Mouse (Mus musculus) adrenal gland, adult 18-20 months (tissue): ENCODE measurements around the gene Tspan11. TPM values are rescaled to one million over a fixed set of nuclear protein-coding genes. Genes with fewer than 3 reads are reported as not detected.

Experiments used
- DNase-seq, 2 experiments: peaks; one replicate each; pipeline ENCODE4 v3.0.0; 2021 to 2022; ENCODE audit warnings: low spot score in 2 of 2
- long read RNA-seq, 2 experiments: library from polyadenylated mRNA; stranded (forward); transcript quantifications; one replicate each; pipeline ENCODE4 v2.0.0; 2021
- total RNA-seq, 2 experiments: library from RNA; stranded (reverse); gene quantifications; 1 replicate in 1 of 2; 2 replicates in 1 of 2; pipeline ENCODE4 v1.2.3; 2021

Gene Tspan11
- total RNA-seq = 10 to 100 TPM in 1 of 2 experiments, 1 to 10 TPM in 1; 5.1 to 23.4 TPM
- long read RNA-seq, experiment 1, full-length matches to known transcripts = 14 of 20 reads
- long read RNA-seq, experiment 1, partial matches to known transcripts = 0 of 20 reads
- long read RNA-seq, experiment 1, other reads (novel, unspliced or antisense) = 6 of 20 reads
- long read RNA-seq, experiment 2, full-length matches to known transcripts = 8 of 9 reads
- long read RNA-seq, experiment 2, partial matches to known transcripts = 1 of 9 reads
- long read RNA-seq, experiment 2, other reads (novel, unspliced or antisense) = 0 of 9 reads

DNA sequence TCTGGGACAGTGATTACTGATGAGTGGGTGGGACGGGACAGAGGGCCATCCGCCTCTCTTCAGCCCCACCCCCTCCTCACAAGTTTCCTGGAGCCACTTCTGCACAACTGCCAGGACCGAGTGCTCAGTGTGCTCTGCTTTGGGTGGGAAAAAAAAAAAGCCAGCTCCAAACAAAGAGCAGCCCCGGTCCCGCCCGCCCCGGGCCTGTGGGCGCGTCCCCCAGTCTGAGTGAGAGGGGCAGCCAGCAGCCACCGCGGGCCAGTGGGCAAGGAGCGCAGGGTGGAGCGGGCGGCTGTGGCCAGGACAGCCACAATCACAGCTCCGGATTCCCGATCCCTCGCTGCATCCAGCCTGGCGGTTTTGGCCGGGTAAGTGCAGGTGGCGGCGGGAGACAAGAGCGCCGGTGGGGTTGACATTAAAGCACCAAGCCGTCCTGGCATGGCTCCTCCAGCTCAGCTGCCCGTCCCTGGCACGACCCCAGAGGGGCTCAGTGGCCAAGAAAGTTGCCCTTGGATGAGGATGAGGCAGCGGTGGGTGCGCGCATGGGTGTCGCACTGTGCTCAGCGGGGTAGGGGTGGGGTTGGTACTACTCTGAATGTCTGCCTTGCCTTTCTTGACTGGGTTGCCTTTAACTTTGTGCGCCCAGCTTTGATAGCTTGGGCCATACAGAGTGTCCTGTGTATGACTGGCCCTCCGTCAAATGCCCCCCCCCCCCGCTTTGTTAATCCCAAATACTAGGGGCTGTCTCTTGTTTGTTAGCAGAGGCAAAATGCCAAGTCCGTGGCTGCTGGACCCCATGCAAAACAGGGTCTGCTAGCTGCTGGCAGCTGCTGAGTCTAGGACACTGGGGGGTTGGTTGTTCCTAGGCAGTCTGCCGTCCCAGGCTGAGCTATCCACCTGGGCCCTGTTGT lies at the start of gene Tspan11:
Tspan11 (plus strand) TSS at position 79 of the 911 bp plus-strand sequence.
- DNase-seq = peak; percentile 31 to 36

DNA sequence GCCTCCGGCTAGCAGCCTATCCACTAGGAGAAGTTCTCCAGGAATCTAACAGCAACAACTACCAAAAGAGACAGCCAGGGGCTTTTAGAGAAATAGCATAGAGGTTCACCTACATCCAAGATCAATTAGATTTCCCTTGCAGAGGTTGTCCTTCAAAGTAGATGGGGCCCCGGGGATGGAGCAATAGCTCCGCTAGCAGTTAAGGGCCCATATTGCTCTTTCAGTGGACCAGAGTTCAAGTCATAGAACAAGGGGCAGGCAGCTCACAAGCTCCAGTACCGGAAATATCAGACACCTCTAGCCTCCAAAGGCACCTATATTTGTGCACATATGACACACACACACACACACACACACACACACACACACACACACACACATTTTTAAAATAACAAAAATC lies 49.5 kb upstream of the Tspan11 start:
- no peak for DNase-seq

DNA sequence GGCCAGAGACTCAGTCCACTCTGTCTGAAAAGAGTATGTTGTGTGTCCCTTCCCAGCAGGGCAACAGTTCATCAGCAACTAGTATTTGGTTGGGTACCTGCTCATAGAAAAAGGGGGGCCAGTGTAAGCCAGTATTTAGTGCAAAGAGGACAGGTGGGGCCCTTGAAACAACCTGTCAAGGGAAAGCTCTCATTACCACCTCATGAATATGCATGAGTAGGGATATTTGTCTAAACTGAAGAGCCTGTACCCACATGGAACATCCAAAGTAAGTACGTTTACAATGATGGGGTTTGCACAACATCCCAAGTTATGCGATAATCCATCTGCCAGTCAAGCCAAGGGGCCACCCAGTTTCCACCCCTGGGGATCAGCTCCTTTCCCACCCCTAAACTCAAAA lies 47.9 kb upstream of the Tspan11 start:
- DNase-seq = no peak

DNA sequence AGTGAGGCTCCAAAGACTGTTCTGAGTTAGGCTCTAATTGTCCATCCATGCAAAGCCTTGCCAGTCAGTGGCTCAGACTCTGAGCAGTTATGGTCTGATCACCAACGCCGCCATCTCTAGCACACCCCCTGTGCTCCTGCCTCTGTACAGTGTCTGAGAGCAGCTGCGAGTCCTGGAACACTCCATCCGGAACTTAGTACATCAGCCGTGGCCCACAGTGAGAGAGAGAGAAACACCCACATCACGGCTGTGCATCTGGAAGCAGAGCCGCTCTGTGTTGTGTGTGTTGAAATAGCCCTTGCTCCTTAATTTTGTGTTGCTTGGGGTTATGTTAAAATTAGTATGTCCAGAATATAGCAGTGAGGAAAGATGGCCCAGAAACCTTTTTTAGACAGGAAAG lies 47.2 kb upstream of the Tspan11 start:
- no peak for DNase-seq

DNA sequence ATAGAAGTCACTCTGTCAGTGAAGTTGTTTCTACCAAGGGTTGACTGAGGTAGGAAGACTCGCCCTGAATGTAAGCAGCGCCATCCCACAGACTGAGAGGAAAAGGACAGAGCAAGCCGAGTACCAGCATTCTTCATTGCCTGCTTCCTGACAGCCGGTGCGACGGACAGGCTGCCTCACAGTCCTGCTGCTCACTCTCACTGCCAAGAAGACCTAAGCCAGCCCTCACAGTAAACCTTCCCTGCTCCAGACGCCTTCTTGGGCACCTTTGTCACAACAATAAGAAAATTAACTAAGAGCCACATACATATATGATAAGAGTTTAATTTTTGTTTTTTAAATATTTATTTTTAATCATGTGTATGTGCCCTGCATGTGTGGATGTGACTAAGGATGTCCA lies 46.1 kb upstream of the Tspan11 start:
- no peak for DNase-seq

DNA sequence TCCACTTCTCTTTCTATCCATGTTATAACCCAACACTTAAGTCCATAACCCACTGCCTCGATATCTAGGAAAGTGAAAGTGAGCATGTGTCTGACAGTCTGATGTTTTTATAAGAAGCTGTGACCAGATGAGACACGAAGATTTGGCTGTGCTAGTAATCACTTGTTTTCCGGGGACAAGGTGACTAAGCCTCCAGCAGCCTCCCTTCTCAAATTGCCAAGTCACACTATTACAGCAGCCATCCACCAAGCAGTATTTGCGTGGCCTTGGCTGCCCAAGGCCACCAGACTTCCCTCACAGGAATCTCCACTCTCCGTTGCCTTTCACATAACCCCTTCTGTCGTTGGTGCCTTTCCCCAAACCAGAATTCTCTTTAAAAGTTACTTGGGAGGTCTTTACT lies 40.9 kb upstream of the Tspan11 start:
- no peak for DNase-seq

DNA sequence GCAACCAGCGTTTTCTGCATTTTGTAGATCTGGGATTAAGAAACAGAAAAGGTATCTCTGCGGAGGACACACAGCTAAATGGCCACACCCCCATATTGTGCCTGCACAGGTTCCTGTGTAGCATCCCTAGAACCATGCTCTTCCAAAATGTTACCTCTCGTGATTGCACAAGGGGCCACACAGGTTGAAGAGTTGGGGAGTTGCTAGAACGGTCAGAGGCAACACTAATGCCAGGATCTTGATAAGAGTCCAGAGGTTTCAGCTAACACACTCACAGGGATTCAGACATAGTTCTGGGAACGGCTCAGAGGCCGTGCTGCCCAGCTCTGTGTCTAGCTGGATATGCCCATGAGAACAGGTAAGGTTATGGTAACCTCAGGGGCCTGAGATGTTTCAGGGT lies 37.9 kb upstream of the Tspan11 start:
- no peak for DNase-seq

DNA sequence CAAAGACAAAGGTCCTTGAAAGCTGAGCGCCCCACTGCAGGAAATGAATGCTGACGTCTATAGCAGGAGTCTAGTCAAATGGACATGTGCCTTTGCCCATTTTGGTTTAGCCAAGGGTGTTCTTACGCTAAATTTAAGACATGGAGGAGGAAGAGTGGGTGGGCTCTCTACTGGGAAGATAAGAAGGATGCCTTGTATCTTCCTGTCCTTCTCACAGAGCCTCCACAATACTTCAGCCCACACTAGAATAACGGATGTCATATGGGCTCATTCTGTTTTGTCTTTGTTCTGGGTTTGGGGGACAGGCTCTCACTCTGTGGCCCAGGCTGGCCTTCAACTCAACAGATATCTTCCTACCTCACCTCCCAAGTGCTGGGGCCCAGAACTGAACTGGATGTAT lies 35.8 kb upstream of the Tspan11 start:
- DNase-seq = no peak

DNA sequence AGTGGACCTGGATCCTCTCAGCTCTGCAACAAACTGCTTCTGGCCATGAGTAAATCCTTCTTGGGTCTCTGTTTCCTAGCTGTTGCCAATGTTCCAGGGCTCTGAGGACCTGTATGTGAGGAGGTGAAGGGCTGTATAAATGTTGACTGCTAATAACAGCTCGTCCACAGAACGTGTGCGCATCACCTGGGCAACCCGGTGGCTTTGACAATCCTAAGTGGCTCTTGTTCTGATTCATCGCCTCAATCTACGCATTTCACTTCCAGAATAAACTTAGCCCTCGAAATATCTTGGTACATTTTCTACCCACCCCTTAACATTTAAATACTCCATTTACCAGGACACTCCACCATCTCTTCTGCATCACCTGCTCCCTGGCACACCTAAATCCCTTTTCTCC lies 34.1 kb upstream of the Tspan11 start:
- DNase-seq = no peak

DNA sequence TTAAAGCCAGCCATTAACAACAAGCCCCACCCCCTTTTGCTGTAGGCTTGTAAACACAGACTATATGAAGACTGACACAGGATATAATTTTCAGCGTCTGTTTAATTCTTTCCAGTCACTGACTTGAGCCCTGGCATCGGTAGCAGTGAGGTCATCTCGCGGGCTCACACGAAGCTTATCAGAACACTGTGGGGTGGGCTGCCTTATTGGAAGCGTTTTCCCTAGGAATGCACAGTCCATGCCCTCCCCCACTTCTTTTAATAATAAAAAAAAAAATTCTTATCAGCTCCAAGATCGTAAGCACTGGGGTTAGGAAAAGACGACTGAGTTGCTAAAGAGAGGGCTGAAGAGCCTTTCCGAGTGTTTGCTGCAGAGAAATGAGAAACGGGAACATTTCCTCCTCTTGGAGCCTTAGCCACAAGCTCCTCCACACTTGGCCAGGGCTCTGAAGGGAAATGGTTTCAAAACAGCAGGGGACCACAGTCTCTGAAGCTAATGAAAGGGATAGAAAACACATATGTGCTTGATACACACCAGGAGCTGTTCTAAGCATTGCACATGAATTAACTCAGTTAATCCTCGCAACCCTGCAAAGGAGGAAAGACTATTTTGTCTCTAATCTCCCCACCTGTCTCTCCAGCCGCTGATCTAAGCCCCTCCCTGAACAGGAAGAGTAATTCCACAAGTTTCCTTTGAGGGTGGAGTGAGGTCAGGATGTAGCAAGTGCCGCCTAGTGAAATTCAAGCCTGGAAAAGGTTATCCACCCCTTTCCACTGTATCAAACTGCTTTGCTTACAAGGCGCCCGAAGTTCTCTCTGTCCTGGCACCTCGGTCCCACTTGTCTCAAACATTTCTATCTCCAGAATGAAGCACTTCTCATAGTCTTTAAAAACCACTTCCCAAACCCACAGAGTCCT lies 33.4 kb upstream of the Tspan11 start:
- DNase-seq = no peak

DNA sequence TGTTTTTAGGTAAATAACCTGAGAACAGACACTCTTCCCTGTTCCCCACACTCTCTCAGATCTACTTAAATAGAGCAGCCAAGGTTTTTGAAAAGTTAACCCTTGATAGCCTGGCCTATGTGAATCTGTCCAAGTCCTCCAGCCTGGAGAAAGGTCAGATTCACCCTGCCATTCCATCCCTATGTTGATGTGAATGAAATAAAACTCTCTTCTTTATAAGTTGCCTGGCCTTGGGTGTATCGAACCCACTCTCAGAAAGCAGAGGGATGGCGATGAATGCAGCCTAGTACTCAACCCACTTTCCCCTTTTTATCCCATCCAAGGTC lies 32.7 kb upstream of the Tspan11 start:
- no peak for DNase-seq

DNA sequence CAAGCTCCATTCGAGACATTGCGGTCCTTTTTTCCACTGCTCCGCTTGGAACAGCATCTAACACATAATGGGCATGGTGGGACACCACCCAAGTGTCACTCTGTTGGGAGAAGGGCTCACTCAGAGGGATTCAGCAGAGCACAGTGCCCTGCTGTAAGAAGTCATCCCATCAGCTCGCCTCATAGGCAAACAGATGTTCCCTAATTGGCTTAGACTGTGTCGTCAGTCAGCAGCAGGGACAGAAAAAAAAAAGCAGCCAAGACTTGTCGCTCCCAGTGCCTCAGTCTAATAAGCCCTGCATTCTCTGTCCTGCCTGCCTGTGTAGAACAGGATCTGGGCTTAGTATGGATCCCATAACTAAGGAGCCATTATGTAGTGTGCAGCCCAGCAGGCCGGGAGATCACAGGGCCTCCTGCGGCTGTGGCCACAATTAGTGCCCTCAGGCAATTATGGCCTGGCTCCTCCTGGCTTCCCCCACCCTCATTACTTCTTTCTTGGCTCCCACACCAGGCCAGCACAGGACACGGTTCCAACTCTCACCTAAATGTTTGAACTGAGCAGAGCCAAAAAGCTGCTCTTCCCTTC lies 31.6 kb upstream of the Tspan11 start:
- no peak for DNase-seq

DNA sequence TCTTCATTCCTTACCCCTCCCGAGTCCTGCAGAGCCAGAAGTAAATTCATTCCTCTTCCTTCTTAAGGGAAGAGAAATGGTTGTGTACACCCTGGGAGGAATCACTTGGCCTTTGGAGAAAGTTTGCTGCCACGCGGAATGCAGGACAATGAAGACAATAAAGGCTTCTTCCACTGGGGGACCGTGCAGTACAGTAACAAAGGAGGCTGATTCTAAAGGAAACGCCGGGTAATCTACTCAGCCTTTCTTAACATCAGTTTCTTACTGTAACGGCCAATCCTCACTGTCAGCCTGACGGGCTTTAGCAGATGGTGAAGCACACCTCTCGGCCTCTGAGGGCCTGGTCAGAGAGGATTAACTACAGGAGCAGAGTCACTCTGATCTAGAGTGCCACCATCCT lies 25.4 kb upstream of the Tspan11 start:
- DNase-seq = no peak

DNA sequence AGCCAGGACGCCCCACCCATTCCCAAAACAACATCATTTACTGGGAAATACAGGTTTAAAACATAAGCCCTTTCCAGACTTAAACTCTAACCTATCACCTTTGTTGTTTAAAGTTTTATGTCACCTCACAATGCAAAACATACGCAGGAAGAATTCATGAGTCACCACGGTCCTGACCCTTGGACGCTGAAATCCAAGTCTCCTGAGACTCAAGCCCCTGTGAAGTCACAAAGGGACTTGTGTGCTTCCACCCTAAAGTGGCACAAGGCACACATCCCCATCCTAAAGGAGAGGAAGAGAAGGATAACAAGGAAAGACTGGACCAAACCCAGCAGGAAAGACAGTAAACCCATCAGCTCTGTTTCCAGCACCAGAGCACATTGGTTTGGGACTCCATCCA lies 22.0 kb upstream of the Tspan11 start:
- no peak for DNase-seq

DNA sequence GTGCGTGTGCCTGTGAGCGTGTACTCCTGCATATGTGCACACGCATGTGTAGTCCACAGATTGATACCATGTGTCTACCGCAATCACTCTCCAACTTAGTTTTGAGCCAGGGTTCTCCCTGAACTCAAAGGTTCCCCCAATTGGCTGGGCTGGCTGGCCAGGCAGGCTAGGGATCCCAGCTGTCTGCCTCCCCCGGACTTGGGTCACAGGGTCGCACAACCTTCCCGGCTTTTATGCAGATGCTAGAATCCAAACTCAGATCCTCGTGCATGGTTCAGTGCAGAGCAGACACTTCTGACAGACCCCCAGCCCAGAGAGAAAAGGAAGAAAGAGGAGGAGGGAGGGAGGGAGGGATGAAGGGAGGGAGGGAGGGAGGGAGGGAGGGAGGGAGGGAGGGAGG lies 18.8 kb upstream of the Tspan11 start:
- no peak for DNase-seq

DNA sequence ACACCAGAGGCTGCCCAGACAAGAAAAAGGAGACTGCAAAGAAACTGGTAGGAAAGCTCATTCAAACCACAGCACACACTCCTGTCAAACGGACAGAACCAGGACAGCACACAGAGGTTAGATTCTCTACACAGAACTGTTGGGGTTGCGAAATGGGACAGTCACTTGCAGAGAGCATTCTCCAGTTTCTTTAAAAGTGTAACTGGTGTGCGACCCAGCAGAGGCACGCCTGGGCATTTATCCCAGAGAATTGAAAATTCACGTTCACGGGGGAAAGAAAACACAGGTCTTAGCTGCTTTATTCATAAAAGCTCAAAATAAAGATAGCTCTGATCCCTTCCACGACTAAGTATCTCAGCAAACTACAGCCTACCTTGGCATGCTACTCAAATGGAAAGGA lies 18.3 kb upstream of the Tspan11 start:
- DNase-seq = no peak

DNA sequence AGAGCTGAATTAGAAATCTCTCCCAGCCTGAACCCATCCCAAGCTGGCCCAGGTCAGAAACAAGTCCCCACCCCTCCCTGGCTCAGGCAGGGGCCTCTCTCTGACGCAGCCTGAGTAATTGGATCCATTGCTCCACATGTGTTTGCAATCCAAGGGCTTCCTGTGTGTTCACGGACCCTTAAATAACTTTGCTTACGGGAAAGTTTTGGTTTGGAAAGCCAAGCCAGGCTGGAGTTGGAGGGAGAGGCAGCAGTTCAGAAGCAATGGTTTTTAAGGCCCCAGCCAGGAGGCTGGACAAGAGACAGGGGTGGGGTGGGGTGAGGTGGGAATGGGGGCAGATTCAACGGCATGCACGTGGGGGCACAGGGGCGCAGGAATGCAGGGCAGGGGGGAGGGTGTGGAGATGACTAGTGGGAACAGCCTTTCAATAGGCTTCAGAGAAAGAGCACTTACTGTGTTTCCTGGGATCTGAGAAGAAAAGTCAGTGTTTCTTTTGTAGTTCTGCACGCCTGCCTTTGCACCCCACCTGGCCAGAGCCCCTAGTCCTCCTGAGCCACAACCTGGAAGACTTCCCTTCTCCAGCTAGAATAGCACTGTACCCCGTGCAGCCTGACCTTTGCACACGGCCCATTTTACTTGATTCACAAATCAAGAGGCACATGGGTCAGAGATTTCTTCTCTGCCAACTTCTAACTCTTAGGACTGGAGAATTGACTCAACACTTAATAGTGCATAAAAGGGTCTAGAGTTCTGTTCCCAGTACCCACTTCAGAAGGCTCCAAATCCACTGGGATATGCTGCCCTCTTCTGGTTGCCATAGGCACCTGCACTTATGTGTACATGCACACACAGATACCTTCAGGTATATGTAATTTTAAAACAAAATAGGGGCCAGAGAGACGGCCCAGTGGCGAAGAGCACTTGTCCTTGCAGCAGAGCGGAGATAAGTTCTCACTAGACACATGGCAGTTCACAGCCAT lies 16.8 kb upstream of the Tspan11 start:
- no peak for DNase-seq

DNA sequence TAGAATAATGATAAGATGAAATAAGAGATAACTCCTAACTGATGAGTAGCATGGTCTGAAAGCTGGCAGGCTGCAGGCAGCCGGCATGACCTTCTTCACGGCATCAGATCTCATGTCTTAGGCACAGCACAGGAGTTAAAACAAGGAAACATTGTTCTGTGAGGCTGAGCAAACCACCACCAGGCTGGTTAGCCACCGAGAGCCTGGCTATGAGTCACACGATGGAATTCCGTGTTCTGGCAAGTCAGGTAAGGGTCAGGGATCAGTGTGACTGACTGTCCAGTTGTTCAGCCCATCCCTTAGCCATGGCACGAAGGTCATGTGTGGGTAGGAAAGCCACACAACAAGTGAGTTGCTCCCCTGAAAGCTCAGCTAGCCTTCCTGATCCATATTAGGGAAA lies 16.0 kb upstream of the Tspan11 start:
- DNase-seq = no peak

DNA sequence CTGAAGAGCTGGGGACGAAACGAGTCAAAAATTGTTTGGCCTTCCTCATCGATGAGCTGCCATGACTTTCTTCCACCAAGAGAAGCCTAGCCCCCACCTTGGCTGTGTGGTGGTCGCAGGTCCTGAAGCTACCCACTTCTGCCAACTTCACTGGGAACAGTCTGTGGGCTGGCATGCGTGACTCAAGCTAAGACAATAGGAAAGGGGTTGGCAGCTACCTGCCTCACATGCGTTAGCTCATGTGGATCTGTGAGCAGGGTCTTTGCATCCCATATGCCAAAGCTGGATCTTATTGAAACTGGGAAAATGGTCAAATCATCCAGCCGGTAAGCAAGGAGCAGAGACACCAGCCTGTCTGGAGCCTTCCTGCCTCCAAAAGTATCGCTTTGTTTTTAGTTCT lies 14.8 kb upstream of the Tspan11 start:
- no peak for DNase-seq

DNA sequence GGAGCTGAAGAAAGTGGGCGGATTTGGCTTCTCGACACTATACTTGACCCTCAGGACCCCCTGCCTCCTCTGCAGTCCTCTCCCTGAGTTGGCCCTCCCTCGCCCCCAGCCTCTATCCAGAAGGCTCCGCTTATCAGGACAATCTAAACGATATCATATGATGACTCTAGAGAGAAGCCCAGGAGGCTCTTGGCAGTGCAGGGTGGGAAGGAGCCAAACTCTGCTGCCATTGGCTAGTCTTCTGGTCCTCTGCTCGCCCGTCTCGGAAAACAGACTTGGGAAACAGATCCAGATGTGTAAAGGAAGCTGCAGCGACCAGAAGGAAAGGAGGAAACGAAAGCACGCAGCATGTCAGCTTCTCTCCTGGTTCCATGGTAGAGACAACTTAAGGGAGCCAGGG lies 11.5 kb upstream of the Tspan11 start:
- DNase-seq = no peak
